Comparison of ENCODE assay signal across 8 mouse cellular contexts in genomic region chr2:119897090-119897732, GRCm38 (mm10). TPM values are rescaled to one million over a fixed set of nuclear protein-coding genes. Genes with fewer than 3 reads are reported as not detected.
DNase-seq lines count a peak whose midpoint lies in the region; ATAC-seq lines count a peak whose summit lies in the region.

Gene Mga (plus strand): TSS chr2:119897228.

- peaks cover 14% of the 10 kb centered on the region for H3K4me1 ChIP-seq in hindbrain, embryonic 16.5 days (ENCODE audit: control insufficient read depth, insufficient read depth, low read depth, low read length)

- no peaks in the 10 kb centered on the region for H3K9me3 ChIP-seq in hindbrain, embryonic 16.5 days (ENCODE audit: control insufficient read depth, low read length)

- no peaks in the 10 kb centered on the region for H3K27me3 ChIP-seq in hindbrain, embryonic 16.5 days (replicated peaks; ENCODE audit: control insufficient read depth, insufficient read depth, low read length)

- no peaks in the 10 kb centered on the region for H3K36me3 ChIP-seq in hindbrain, embryonic 16.5 days (ENCODE audit: control insufficient read depth, insufficient read depth, low read length)
- H3K36me3 ChIP-seq in macrophage (ENCODE audit: inconsistent target) = no peaks in the 10 kb centered on the region

- H3K79me2 ChIP-seq in macrophage (ENCODE audit: inconsistent target) = peaks cover 79% of the 10 kb centered on the region

- WGBS in hindbrain, embryonic 16.5 days = under 1% methylated on average over 58 of the region's 58 CpGs
- 2% methylated on average over 52 of the region's 58 CpGs for WGBS in macrophage (ENCODE audit: missing documents)

- H3K4me2 ChIP-seq in hindbrain, embryonic 16.5 days (ENCODE audit: low read length) = peak within 1 kb of the TSS; percentile 82

- ATAC-seq in hindbrain, embryonic 16.5 days = peak; percentile 98

- H3K9ac ChIP-seq in hindbrain, embryonic 16.5 days (ENCODE audit: low read depth, low read length) = peak within 1 kb of the TSS; percentile 71

- peak; percentile 96 for DNase-seq in WW6 (ENCODE audit: low read depth, low spot score)
- DNase-seq in cerebellum, postnatal 4 days (ENCODE audit: low spot score in 2 of 2) = peak; percentile 90 to 94
- peak; percentile 94 for DNase-seq in gastrocnemius, adult 18-20 months (ENCODE audit: low spot score)
- DNase-seq in left cerebral cortex, adult 18-20 months (ENCODE audit: low spot score in 2 of 2) = peak; percentile 91 to 93
- peak; percentile 93 for DNase-seq in right cerebral cortex, adult 18-20 months
- DNase-seq in urinary bladder, postnatal 10 days (ENCODE audit: low spot score) = peak; percentile 90

- peak within 1 kb of the TSS; percentile 92 for H3K27ac ChIP-seq in hindbrain, embryonic 16.5 days (ENCODE audit: low read depth, low read length)
- H3K27ac ChIP-seq in macrophage = peak within 1 kb of the TSS; percentile 73

- peak within 1 kb of the TSS; percentile 52 for H3K4me3 ChIP-seq in hindbrain, embryonic 16.5 days (ENCODE audit: low read length)
- H3K4me3 ChIP-seq in macrophage (ENCODE audit: inconsistent target) = peak within 1 kb of the TSS; percentile 35

RNA-seq across cellular contexts. Expression of gene Mga, which starts in this region (rescaled TPM):
- total RNA-seq in gastrocnemius, adult 18-20 months (2021) = 10 to 100 TPM; 25.6 to 34.9 TPM
- polyA plus RNA-seq in hindbrain, embryonic 16.5 days (2015; fragmentation: Nextera tagmentation; extraction: Ambion mirVana) = 19.4 and 22.4 TPM in 2 replicates
- total RNA-seq in left cerebral cortex, adult 18-20 months (2021) = 10 to 100 TPM; 59.4 to 65.6 TPM
- 100 to 1,000 TPM in 22 of 26 experiments, 10 to 100 TPM in 4; 75.7 to 212 (median 153) TPM for total RNA-seq in macrophage (2018; cell fraction: chromatin; rRNA removed)
- 10 to 100 TPM; 18.0 to 36.5 (median 26.6) TPM for total RNA-seq in macrophage (2018; cell fraction: cytosol; rRNA removed)
- total RNA-seq in macrophage (2018; cell fraction: nucleus; rRNA removed) = 100 to 1,000 TPM in 6 of 26 experiments, 10 to 100 TPM in 20; 44.3 to 131 (median 84.0) TPM
- polyA plus RNA-seq in macrophage (2018) = 10.1 to 15.2 TPM (median 14.8 TPM) in 3 replicates

Comparison
In these comparisons a context has a peak if more than half of its experiments do, and no peak if none do; other contexts are left out.
1. Peak in every context shown above with its lines: DNase-seq, ATAC-seq, H3K4me3 ChIP-seq and H3K27ac ChIP-seq.